8 mouse cellular contexts compared by ENCODE assay signal in the genomic region with DNA sequence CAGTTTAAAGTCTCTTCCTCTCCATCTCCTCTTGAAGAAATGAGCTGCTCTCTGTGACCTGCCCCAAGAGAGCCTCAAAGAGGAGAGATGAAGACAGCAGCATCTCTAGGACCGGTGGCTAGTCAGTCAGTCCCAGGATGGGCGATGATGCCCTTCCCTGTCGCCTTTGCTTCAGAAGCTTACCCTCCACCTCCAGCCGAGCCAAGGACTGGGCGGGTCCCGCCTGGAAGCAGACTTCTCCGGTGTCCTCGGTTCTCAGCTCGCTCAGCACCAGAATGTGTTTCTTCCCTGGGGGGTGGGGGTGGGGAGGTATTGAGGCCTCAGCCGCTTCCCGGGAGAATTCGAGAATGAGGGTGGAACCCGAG. TPM values are rescaled to one million over a fixed set of nuclear protein-coding genes. Genes with fewer than 3 reads are reported as not detected.
DNase-seq lines count a peak whose midpoint lies in the region; ATAC-seq and TF ChIP-seq lines count a peak whose summit lies in the region.

No protein-coding gene starts in this region.

- no peaks in the 10 kb centered on the region for H3K9me3 ChIP-seq in heart, postnatal 0 days (replicated peaks; ENCODE audit: control insufficient read depth, low read length)
- no peaks in the 10 kb centered on the region for H3K9me3 ChIP-seq in hindbrain, embryonic 10.5 days
- no peaks in the 10 kb centered on the region for H3K9me3 ChIP-seq in midbrain, embryonic 12.5 days

- peaks cover 47% of the 10 kb centered on the region for H3K27me3 ChIP-seq in heart, postnatal 0 days (ENCODE audit: control insufficient read depth, insufficient read depth, low read length)
- H3K27me3 ChIP-seq in hindbrain, embryonic 10.5 days (ENCODE audit: insufficient read depth, poor library complexity, severe bottlenecking), result peaks cover 100% of the 10 kb centered on the region
- H3K27me3 ChIP-seq in midbrain, embryonic 12.5 days, result peaks cover 94% of the 10 kb centered on the region

- peak overlapping the region; percentile 40 for H3K4me3 ChIP-seq in heart, postnatal 0 days (ENCODE audit: low read depth, low read length)
- peak overlapping the region; percentile 66 for H3K4me3 ChIP-seq in hindbrain, embryonic 10.5 days
- peak overlapping the region; percentile 53 for H3K4me3 ChIP-seq in midbrain, embryonic 12.5 days

- H3K9ac ChIP-seq in heart, postnatal 0 days (replicated peaks; ENCODE audit: low read depth, low read length), result no peak overlapping the region
- peak overlapping the region; percentile 50; the same call in 1 of the 2 replicates for H3K9ac ChIP-seq in midbrain, embryonic 12.5 days (replicated peaks)

- H3K4me2 ChIP-seq in heart, postnatal 0 days (ENCODE audit: low read depth, low read length), result peak overlapping the region; percentile 59
- peak overlapping the region; percentile 88 for H3K4me2 ChIP-seq in midbrain, embryonic 12.5 days (replicated peaks)

- WGBS in heart, postnatal 0 days, result 40% methylated on average over 13 of the region's 13 CpGs
- WGBS in hindbrain, embryonic 10.5 days, result 1% methylated on average over 13 of the region's 13 CpGs
- 3% methylated on average over 13 of the region's 13 CpGs for WGBS in midbrain, embryonic 12.5 days

- TF ChIP-seq EP300 in heart, postnatal 0 days (IDR thresholded peaks at IDR 0.05; ENCODE audit: low read depth), result no peak

- no peak for DNase-seq in heart, postnatal 0 days (ENCODE audit: low spot score)
- no peak for DNase-seq in heart, adult 9 months (ENCODE audit: low spot score in 2 of 2)
- DNase-seq in MN1 (ENCODE audit: low spot score), result peak; percentile 44
- peak; percentile 28 for DNase-seq in hindbrain, embryonic 10.5 days (ENCODE audit: low spot score)
- no peak for DNase-seq in adrenal gland, postnatal 36 days
- no peak for DNase-seq in left cerebral cortex, adult 9 months (ENCODE audit: low spot score in 2 of 2)
- no peak for DNase-seq in adrenal gland, postnatal 10 days

- TF ChIP-seq CTCF in heart, postnatal 0 days (IDR thresholded peaks at IDR 0.05; ENCODE audit: low read depth), result no peak

- H3K4me1 ChIP-seq in heart, postnatal 0 days (ENCODE audit: control insufficient read depth, insufficient read depth), result 0 out of 2 replicates have a peak, but pooled peaks cover 6% of the 10 kb centered on the region
- peaks cover 34% of the 10 kb centered on the region for H3K4me1 ChIP-seq in hindbrain, embryonic 10.5 days (replicated peaks)
- H3K4me1 ChIP-seq in midbrain, embryonic 12.5 days, result peaks cover 25% of the 10 kb centered on the region

- H3K36me3 ChIP-seq in heart, postnatal 0 days (replicated peaks; ENCODE audit: control insufficient read depth, insufficient read depth, low read length), result peaks cover 53% of the 10 kb centered on the region
- H3K36me3 ChIP-seq in hindbrain, embryonic 10.5 days, result peaks cover 43% of the 10 kb centered on the region
- H3K36me3 ChIP-seq in midbrain, embryonic 12.5 days, result peaks cover 44% of the 10 kb centered on the region

- ATAC-seq in heart, postnatal 0 days (ENCODE audit: insufficient read depth, low read depth), result no peak
- peak; percentile 3; the same call in 1 of the 2 replicates for ATAC-seq in midbrain, embryonic 12.5 days (ENCODE audit: low FRiP score, low read depth)

- H3K27ac ChIP-seq in heart, postnatal 0 days (ENCODE audit: low read depth), result no peak overlapping the region
- H3K27ac ChIP-seq in hindbrain, embryonic 10.5 days, result no peak overlapping the region; the same call in 1 of the 2 replicates
- H3K27ac ChIP-seq in midbrain, embryonic 12.5 days (replicated peaks), result no peak overlapping the region

RNA-seq across cellular contexts. Expression of a gene that starts 7.7 kb away (rescaled TPM):
- total RNA-seq in heart, postnatal 0 days (2014; rRNA removed; ENCODE audit: low replicate concordance), result not detected in 2 replicates
- polyA plus RNA-seq in heart, postnatal 0 days (2015; fragmentation: Nextera tagmentation; extraction: Ambion mirVana), result 0.61 and 0.81 TPM in 2 replicates
- polyA plus RNA-seq in hindbrain, embryonic 10.5 days (2016; fragmentation: Nextera tagmentation; extraction: Ambion mirVana), result 8.6 and 20.4 TPM in 2 replicates
- 26.5 and 27.6 TPM in 2 replicates for polyA plus RNA-seq in midbrain, embryonic 12.5 days (2016; fragmentation: Nextera tagmentation; extraction: Ambion mirVana)
- 1 to 10 TPM; 2.6 to 4.1 TPM for total RNA-seq in adrenal gland, postnatal 36 days (2021)
- total RNA-seq in adrenal gland, postnatal 10 days (2021), result 1 to 10 TPM; 2.5 to 3.8 TPM

RNA-seq across cellular contexts. Expression of a gene that starts 7.9 kb away (rescaled TPM):
- 47.7 and 53.3 TPM in 2 replicates for total RNA-seq in heart, postnatal 0 days (2014; rRNA removed; ENCODE audit: low replicate concordance)
- polyA plus RNA-seq in heart, postnatal 0 days (2015; fragmentation: Nextera tagmentation; extraction: Ambion mirVana), result 19.1 and 19.3 TPM in 2 replicates
- polyA plus RNA-seq in hindbrain, embryonic 10.5 days (2016; fragmentation: Nextera tagmentation; extraction: Ambion mirVana), result 25.1 and 29.8 TPM in 2 replicates
- 35.9 and 36.3 TPM in 2 replicates for polyA plus RNA-seq in midbrain, embryonic 12.5 days (2016; fragmentation: Nextera tagmentation; extraction: Ambion mirVana)
- 10 to 100 TPM; 55.3 to 63.1 TPM for total RNA-seq in adrenal gland, postnatal 36 days (2021)
- total RNA-seq in adrenal gland, postnatal 10 days (2021), result 10 to 100 TPM; 36.9 to 43.6 TPM

RNA-seq across cellular contexts. Expression of a gene that starts 19.2 kb away (rescaled TPM):
- total RNA-seq in heart, postnatal 0 days (2014; rRNA removed; ENCODE audit: low replicate concordance), result 293 and 367 TPM in 2 replicates
- polyA plus RNA-seq in heart, postnatal 0 days (2015; fragmentation: Nextera tagmentation; extraction: Ambion mirVana), result 45.8 and 46.8 TPM in 2 replicates
- 37.9 and 44.2 TPM in 2 replicates for polyA plus RNA-seq in hindbrain, embryonic 10.5 days (2016; fragmentation: Nextera tagmentation; extraction: Ambion mirVana)
- 42.7 and 46.6 TPM in 2 replicates for polyA plus RNA-seq in midbrain, embryonic 12.5 days (2016; fragmentation: Nextera tagmentation; extraction: Ambion mirVana)
- total RNA-seq in adrenal gland, postnatal 36 days (2021), result 10 to 100 TPM; 59.8 to 67.4 TPM
- total RNA-seq in adrenal gland, postnatal 10 days (2021), result 100 to 1,000 TPM in 1 of 2 experiments, 10 to 100 TPM in 1; 95.2 to 118 TPM

RNA-seq across cellular contexts. Expression of a gene that starts 19.9 kb away (rescaled TPM):
- total RNA-seq in heart, postnatal 0 days (2014; rRNA removed; ENCODE audit: low replicate concordance), result 5.7 and 8.2 TPM in 2 replicates
- 6.4 and 7.3 TPM in 2 replicates for polyA plus RNA-seq in heart, postnatal 0 days (2015; fragmentation: Nextera tagmentation; extraction: Ambion mirVana)
- polyA plus RNA-seq in hindbrain, embryonic 10.5 days (2016; fragmentation: Nextera tagmentation; extraction: Ambion mirVana), result 2.7 TPM in 2 replicates
- polyA plus RNA-seq in midbrain, embryonic 12.5 days (2016; fragmentation: Nextera tagmentation; extraction: Ambion mirVana), result 7.2 and 8.9 TPM in 2 replicates
- total RNA-seq in adrenal gland, postnatal 36 days (2021), result 10 to 100 TPM; 21.8 to 34.7 TPM
- total RNA-seq in adrenal gland, postnatal 10 days (2021), result 10 to 100 TPM; 47.4 to 78.9 TPM

RNA-seq across cellular contexts. Expression of a gene that starts 34.3 kb away (rescaled TPM):
- total RNA-seq in heart, postnatal 0 days (2014; rRNA removed; ENCODE audit: low replicate concordance), result 16.4 and 18.4 TPM in 2 replicates
- 7.3 and 8.3 TPM in 2 replicates for polyA plus RNA-seq in heart, postnatal 0 days (2015; fragmentation: Nextera tagmentation; extraction: Ambion mirVana)
- polyA plus RNA-seq in hindbrain, embryonic 10.5 days (2016; fragmentation: Nextera tagmentation; extraction: Ambion mirVana), result 29.6 and 30.0 TPM in 2 replicates
- polyA plus RNA-seq in midbrain, embryonic 12.5 days (2016; fragmentation: Nextera tagmentation; extraction: Ambion mirVana), result 26.9 and 30.5 TPM in 2 replicates
- 10 to 100 TPM; 16.6 to 20.6 TPM for total RNA-seq in adrenal gland, postnatal 36 days (2021)
- 10 to 100 TPM; 17.0 to 21.9 TPM for total RNA-seq in adrenal gland, postnatal 10 days (2021)

Comparison
In these comparisons a context has a peak if more than half of its experiments do, and no peak if none do; other contexts are left out.
1. DNase-seq: peak in MN1 (single experiment) and hindbrain, embryonic 10.5 days (single experiment); none in heart, postnatal 0 days (single experiment), heart, adult 9 months (0 of 2), adrenal gland, postnatal 36 days (0 of 2), left cerebral cortex, adult 9 months (0 of 2) and adrenal gland, postnatal 10 days (single experiment).
2. Peak in every context shown above with its lines, with median percentiles within 50 percentile points of each other: H3K4me3 ChIP-seq.